Mouse (Mus musculus) small intestine, adult 2 months (tissue): ENCODE measurements around the gene Prkcsh.

Experiments used
- CTCF ChIP-seq: fragments of 200-500 bp; IDR thresholded peaks from 2 replicates; pipeline ENCODE4 v1.5.1; 2012; ENCODE audit warnings: low read depth, mild to moderate bottlenecking, control low read depth, inconsistent platforms, low read length, moderate library complexity, mixed read lengths; ENCODE audit not compliant: insufficient replicate concordance, insufficient read length; ENCODE audit errors: extremely low read depth
- POLR2A ChIP-seq: fragments of 200-500 bp; IDR thresholded peaks from 2 replicates; pipeline ENCODE4 v1.6.1; 2012; ENCODE audit warnings: low read depth, mild to moderate bottlenecking, control low read depth, inconsistent platforms, low read length, moderate library complexity

- no peak for TF ChIP-seq POLR2A
- TF ChIP-seq CTCF = no peak
Observed at GRCm38 (mm10) chr9:21953600-21953999, 49.0 kb upstream of the Prkcsh start.
